Mouse (Mus musculus): ENCODE results near the gene Olfr231.

The Olfr231 gene

GRCm38 (mm10) chr1:174121062-174121461 lies at the start of gene Olfr231:
Gene Olfr231 (minus strand): TSS chr1:174121162.
- no peak for ATAC-seq (ENCODE audit: insufficient number of reproducible peaks, low FRiP score, low TSS enrichment)

GRCm38 (mm10) chr1:174169024-174169423 lies 48.1 kb upstream of the Olfr231 start:
- ATAC-seq (ENCODE audit: insufficient number of reproducible peaks, low FRiP score, low TSS enrichment): no peak

- ATAC-seq (ENCODE audit: insufficient number of reproducible peaks, low FRiP score, low TSS enrichment): no peak
These were observed 38.1 kb upstream of the Olfr231 start for GRCm38 (mm10) chr1:174159095-174159494.

- no peak for ATAC-seq (ENCODE audit: insufficient number of reproducible peaks, low FRiP score, low TSS enrichment)
These were observed 37.5 kb upstream of the Olfr231 start for GRCm38 (mm10) chr1:174158512-174158911.

GRCm38 (mm10) chr1:174157622-174158021 lies 36.7 kb upstream of the Olfr231 start:
- no peak for ATAC-seq (ENCODE audit: insufficient number of reproducible peaks, low FRiP score, low TSS enrichment)

- no peak for ATAC-seq (ENCODE audit: insufficient number of reproducible peaks, low FRiP score, low TSS enrichment)
These were observed 34.4 kb upstream of the Olfr231 start, which contains the start of gene Olfr420 for GRCm38 (mm10) chr1:174155333-174155732. Gene Olfr420 (plus strand): TSS chr1:174155633.

- no peak for ATAC-seq (ENCODE audit: insufficient number of reproducible peaks, low FRiP score, low TSS enrichment)
These were observed 28.3 kb upstream of the Olfr231 start for GRCm38 (mm10) chr1:174149289-174149688.

GRCm38 (mm10) chr1:174146696-174147095 lies 25.7 kb upstream of the Olfr231 start:
- no peak for ATAC-seq (ENCODE audit: insufficient number of reproducible peaks, low FRiP score, low TSS enrichment)

GRCm38 (mm10) chr1:174141384-174141783 lies 20.4 kb upstream of the Olfr231 start:
- ATAC-seq (ENCODE audit: insufficient number of reproducible peaks, low FRiP score, low TSS enrichment): no peak

- no peak for ATAC-seq (ENCODE audit: insufficient number of reproducible peaks, low FRiP score, low TSS enrichment)
These were observed 11.0 kb upstream of the Olfr231 start for GRCm38 (mm10) chr1:174131999-174132398.

GRCm38 (mm10) chr1:174131217-174131616 lies 10.3 kb upstream of the Olfr231 start, which contains the start of gene Olfr424:
Gene Olfr424 (plus strand): TSS chr1:174131517.
- ATAC-seq (ENCODE audit: insufficient number of reproducible peaks, low FRiP score, low TSS enrichment): no peak

GRCm38 (mm10) chr1:174103735-174104134 lies 17.2 kb downstream of the Olfr231 start:
- ATAC-seq (ENCODE audit: insufficient number of reproducible peaks, low FRiP score, low TSS enrichment): no peak

- ATAC-seq (ENCODE audit: insufficient number of reproducible peaks, low FRiP score, low TSS enrichment): no peak
These were observed 24.4 kb downstream of the Olfr231 start, which contains the start of gene Olfr427 for GRCm38 (mm10) chr1:174096591-174096990. Gene Olfr427 (plus strand): TSS chr1:174096891.

GRCm38 (mm10) chr1:174084031-174084430 lies 36.9 kb downstream of the Olfr231 start, which contains the start of gene Olfr429:
Gene Olfr429 (plus strand): TSS chr1:174084331.
- ATAC-seq (ENCODE audit: insufficient number of reproducible peaks, low FRiP score, low TSS enrichment): no peak

- ATAC-seq (ENCODE audit: insufficient number of reproducible peaks, low FRiP score, low TSS enrichment): no peak
These were observed 54.7 kb downstream of the Olfr231 start, which contains the start of gene Olfr430 for GRCm38 (mm10) chr1:174066305-174066704. Gene Olfr430 (plus strand): TSS chr1:174066605.

All from cerebellum, adult (tissue).